Mouse (Mus musculus): Measurements from ENCODE around the gene Timp2. TPM values are rescaled to one million over a fixed set of nuclear protein-coding genes. Genes with fewer than 3 reads are reported as not detected.
A peak's percentile ranks its signal among the peaks of the same experiment; 100 is the strongest.
"Not testable (repeated sequence)": the region's sequence is repeated elsewhere in the genome, so short reads cannot be mapped to it uniquely, and the experiment has no call there.

Gene Timp2
- total RNA-seq (2021), result 100 to 1,000 TPM; 151 to 185 TPM
- long read RNA-seq, experiment 1, transcript Timp2-201 (5 exons, 3,709 nt), result major isoform, 192 of 222 reads
- long read RNA-seq, experiment 1, partial matches to known transcripts, result 3 of 222 reads
- long read RNA-seq, experiment 1, other reads (novel, unspliced or antisense), result 27 of 222 reads
- long read RNA-seq, experiment 2, transcript Timp2-201 (5 exons, 3,709 nt), result major isoform, 155 of 173 reads
- long read RNA-seq, experiment 2, partial matches to known transcripts, result 4 of 173 reads
- long read RNA-seq, experiment 2, other reads (novel, unspliced or antisense), result 14 of 173 reads

DNA sequence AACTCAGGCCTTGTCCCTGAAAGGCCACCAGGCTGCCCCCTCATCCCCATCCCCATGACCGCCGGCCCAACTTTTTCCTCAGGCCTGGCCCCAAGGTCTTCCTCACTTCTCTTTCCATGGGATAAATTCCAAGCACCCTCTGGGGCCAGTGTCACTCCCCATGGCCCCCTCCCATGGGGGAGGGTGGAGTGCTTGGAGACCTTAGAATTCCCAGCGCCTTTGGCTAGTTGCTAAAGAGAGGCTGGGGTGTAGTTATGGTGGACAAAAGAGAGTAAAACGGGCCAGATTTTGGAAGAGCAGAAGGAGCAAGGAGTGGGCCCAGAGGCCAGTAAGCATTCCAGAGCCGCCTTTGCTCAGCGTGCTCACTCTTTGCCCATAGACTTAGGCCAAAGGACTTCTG lies at the start of gene Timp2:
Timp2 (minus strand) TSS at position 101 of the 400 bp plus-strand sequence.
- no peak for DNase-seq

DNA sequence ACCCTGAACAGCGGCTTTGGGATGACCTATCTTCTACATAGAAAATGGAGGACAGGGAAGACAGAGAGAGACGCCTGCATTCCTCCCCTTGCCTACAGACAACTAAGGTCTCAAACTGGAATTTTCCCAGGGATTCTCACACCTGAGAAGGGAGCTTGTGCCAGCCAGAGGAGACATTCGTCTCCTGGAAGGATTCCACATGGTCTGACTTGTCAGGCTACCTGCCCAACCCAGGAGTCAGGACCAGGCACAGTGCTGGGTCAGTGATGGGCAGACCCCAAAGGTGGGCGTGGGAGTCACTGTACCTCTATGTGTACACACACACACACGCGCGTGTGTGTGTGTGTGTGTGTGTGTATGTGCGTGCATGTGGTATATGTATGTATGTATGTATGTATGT lies 49.8 kb upstream of the Timp2 start:
- no peak for DNase-seq

DNA sequence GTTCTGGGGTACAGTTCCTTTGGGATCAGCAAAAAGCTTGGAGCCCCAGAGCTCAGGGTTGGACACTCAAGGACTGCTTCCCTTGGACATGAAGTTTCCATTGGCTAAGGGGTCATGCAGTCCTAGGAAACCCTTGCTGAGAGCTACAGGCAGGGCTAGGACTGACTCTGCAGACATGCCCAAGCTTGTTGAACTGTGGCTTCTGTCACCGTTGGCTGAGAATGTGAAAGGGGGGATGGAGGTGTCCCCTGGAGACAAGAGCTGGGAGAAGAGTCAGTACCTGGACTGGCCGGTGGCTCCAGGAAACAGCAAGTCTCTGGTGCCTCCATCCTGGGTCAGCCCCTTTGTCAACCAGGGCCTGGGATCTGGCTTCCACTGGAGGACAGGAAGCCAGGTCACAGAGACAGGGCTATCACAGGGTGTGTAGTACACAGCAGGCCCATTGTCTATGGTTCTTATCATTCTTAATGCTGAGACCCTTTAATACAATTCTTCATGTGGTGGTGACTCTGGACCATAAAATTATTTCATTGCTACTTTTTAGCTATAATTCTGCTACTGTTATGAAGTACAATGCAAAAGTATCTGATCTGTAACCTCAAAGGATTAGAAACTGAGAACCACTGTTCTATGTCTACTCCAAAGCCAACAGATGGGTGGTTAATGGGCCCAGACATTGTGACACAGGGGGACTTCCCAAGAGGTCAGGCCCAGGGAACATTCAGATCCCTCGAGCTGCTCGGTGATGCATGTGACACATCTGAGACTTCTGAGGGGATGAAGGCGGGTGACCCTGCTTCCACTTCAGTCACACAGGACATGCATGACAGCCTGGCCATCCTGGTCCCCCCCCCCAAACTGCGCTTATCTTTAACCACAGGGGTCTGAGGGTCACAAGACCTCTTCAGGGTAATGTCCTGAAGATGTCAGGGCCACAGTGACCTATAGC lies 48.7 kb upstream of the Timp2 start:
- no peak for DNase-seq

DNA sequence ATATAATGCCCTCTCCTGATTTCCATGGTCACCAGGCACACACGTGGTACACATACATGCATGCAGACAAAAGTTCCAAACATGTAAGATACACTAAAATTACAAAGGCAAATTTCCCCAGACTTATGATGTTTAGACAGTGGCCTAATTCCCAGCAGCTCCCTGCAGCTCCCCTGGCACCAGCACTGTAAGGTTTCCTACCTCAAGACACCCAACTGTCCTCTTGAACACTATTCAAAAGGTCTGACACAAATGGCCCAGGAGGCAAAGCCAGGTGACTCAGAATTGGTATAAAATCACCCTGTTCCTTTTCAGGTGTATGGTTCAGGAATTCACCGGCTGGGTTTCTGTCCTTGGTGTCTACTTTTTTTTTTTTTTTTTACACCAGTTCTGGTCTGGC lies 47.6 kb upstream of the Timp2 start:
- no peak for DNase-seq

DNA sequence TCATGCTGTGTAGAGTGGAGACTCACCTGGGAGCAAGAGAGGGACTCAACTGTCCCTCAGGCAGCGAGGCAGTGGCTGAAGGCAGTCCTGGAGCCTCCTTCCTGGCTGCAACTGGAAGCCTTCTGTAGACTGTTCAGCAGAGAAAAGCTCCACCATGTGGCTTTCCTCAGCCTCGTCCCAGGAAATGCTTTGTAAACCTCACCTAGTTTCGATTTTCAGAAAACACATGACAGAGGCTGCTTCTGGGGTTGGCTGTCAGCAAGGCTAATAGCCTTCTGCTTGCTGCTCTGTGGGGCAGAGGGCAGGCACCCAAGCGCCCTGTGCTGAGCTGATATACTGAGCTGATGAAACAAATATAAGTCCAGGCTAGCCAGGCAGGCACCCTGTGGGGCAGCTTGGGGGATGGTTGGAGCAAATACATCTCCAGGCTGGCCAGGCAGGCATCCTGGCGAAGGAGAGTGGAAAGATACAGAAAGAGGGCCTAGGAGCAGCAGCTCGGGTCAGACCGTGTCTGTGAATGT lies 46.3 kb upstream of the Timp2 start, which contains the start of gene Lgals3bp:
Lgals3bp (minus strand) TSS at position 333 of the 521 bp plus-strand sequence.
- DNase-seq, result peak; percentile 36

DNA sequence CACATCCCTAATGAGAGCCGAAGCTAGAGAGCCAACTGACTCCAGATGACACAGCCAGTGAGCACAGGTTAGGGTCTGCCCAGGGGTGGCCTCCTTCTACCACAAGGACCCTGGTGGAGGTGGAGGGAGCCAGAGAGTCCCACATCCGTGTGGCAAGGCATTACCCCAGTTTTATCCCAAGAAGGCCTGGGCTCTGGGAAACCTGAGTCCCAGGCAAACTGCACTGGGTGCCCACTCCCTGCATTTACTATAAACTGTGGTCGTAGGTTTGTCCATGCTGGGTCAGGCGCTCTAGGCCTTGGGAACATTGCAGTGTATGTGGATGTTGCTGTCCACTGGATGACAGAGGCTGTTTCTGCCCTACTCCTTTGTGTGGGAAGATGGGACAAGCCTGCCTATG lies 45.7 kb upstream of the Timp2 start:
- DNase-seq, result no peak

DNA sequence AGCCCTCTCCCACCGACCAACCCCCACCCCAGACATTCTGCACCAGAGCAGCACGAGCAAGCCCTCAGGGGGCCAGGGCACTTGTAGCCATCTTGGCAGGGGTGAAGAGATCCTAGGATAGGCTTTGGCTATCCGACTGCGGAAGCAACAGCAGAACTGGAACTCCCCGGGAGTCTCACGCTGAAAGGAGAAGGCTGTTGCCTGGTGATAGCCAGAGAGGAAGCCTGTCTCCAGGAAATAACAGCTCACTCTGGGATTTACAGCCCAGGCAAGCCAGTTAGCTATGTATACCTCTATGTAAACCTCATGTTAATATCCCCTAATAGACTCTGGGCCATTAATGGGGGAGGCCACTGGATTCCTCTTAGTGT lies 45.0 kb upstream of the Timp2 start:
- DNase-seq, result peak; percentile 3

DNA sequence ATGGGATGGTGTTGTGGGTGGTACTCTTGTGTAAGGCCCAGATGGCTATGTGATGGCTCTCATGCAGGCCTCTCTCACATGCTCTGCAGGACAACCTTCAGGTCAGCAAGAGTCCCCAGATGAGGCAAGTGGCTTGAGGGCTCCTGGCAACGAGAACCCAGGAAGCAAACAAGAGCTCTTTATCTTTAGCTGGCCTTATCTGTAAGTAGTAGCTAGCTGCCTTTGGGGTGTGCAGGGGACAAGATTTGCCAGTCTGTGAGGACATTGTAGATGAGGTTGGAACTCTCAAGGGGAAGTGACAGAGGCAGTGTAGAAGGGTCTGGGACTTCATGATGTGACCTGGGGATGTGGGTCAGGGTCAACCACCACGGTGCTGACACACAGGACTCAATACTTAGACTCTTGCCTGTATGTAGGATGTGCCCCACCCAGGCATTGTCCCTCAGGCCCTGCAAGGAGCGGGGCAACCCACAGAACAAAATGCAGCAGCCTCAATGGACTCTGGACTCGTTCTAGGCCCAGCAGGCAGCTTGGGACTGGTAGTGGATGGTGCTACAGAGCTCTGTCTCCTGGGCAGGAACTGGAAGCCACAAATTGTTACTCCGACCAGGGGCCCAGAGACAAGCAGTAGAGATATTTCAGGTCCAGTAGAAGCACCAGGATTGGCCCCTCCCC lies 44.5 kb upstream of the Timp2 start:
- DNase-seq, result no peak

DNA sequence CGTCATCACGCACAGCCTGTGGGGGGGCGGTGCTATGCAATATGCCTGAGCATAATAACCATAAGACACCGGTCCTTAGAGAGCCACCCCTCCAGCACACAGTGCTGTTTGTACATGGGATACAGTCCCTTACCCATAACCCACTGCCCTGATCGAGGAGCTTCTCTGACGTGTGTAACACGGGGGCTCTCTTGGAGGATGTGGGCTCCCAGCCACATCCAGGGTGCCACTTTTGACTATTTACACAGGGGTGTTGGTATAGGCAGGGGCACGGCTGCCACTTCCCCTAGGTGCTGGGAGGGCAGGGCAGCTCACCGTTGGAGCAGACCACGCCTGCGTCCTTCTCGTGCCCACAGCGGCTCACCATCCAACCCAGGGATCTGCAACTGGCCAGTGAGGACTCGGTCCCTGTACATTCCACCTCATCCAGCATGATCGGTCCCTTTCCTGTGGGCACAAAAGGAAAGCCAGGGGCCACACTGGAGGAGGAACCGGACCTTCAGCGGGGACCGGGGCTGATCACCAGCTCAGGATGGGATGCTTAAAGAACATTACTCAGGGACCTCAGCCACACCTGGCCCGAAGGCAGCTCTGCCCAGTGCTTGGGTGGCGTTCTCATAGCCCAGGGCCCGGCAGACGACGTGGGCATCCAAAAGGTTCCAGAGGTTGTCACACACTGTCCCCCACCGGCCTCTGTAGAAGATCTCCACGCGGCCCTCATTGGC lies 42.4 kb upstream of the Timp2 start:
- no peak for DNase-seq

DNA sequence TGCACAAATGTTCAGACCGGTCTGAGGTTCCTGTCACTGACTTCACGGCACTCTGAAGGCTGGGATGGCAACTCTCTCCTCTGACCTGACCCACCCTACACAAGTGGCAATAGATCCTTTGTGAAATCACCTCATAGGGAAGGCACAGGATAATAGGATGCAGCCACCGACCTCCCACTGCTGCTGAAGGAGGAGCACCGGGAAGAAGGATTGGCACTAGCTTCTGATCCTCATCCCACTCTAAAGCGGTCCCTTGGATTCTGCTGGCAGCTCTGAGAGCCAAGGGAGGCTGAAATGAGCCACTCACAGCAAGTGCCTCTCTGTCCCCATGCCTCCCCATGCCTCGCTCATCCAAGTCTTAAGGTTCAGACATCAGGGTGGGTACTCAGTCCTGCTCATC lies 39.0 kb upstream of the Timp2 start:
- DNase-seq, result no peak

DNA sequence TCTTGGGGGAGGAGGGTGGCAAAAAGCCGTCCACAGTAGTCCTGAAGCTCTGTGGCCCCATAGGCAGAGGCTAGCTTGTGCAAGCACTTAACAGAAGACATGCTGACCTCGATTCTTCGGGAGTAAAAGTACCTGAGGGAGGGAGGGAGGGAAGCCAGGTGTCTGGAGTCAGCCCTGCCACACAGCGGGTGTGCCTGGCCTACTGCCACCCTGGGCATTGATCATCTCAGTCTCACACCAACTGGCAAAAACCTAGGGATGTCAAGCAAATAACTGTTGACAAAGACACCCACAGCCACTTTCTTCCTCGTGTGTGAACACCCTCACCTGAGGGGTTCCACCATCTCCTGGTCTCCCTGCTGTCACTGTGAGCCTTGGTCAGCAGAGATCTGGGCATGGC lies 38.5 kb upstream of the Timp2 start:
- DNase-seq, result no peak

DNA sequence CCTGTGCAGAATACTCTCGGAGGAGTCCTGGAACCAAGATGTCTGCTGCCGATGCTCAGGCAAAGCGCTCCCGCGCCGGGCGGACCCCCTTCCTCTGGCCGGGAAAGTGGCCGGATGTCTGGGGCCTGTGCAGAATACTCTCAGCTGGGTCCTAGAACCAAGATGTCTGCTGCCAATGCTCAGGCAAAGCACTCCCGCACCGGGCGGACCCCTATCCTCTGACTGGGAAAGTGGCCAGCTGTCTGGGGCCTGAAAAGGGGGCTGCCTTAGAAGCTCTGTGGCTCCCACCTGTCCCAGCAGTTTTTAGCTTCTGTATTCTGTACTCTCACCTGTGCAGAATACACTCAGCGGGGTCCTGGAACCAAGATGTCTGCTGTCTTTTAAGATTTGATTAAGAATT lies 32.3 kb upstream of the Timp2 start:
- DNase-seq, result peak; percentile 2

DNA sequence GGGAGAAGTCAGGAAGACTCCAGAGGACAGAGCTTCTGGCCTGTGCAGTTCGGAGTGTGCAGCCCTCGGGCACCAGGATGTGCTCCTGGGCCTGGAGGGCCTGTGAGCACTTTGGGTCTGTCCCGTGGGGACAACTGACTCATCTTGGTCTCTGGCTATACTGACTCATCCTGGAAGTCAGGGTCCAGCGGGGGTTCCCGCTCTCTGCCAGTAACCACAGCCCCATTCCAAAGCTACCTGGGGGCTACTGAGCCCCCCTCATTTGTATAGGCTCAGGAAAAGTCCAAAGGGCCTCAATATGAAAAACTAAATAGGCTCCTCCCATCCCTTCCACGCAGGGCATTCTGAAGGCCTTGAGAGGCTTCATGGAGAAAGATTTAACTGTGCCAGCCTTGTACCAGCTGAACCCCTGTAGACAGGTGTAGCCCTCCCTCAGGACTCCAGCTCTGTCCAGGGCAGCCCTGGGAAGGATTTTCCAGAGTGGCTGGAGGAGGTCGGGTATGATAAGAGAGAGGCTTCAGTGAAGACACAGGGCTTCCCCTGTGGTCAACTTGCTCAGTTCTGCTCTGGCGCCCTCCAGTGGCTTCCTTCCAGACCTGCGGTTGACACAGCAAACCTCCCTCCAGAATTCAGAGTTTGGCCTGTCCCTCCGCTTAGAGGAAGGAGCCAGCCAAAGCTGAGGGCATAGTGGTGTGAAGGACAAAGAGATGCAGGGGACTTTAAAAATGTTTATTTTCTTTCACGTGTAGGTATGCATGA lies 23.9 kb upstream of the Timp2 start:
- DNase-seq, result peak; percentile 92

DNA sequence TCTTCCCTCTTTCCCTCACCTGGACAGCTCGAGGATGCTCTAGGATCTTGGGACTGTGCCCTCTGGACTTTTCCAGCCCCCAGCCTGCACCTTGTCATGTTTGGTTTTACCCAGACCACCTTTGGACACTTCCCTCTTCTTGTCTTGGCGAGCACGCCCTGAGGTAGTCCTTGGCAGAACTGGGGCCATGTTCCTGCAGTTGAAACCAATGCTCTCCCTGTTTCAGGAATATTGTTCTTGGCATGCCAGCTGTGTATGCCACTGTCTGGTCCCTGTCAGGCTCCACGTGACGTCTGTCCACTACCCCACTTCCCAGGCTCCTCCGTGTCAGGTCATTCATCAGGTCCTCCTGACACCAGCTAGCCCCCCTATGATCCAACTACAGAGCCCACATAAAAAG lies 23.1 kb upstream of the Timp2 start:
- peak; percentile 3 for DNase-seq

DNA sequence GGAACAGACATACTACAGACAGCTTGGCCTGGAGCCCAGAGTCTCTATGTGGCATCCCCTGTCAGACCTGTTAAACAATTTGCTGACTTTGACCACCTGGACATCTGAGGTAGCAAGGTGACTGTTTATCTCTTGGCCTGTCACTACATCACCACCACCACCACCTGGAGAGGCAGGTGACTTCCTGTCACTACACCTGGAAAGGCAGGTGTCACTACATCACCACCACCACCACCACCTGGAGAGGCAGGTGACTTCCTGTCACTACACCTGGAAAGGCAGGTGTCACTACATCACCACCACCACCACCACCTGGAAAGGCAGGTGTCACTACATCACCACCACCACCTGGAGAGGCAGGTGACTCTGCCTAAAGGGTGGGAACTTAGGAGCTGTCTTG lies 20.8 kb upstream of the Timp2 start:
- not testable (repeated sequence) for DNase-seq

DNA sequence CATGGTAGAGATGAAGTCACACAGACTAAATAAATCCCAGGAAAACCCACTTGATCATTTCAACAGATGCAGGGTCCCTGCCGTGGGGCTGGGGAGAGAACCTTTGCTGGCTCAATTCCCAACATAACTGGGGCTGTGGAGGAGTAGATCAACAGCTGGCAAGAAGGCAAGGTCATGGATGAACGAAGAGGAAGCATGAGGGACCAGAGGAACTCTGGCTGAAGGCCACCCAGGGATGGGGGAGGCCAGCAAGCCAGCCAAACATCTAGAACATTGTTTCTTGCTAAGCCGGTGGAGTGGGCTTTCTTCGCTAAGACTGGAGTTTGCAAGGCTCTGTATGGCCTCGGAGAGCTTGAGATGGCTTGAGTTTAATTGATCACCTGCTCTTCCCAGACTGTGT lies 20.3 kb upstream of the Timp2 start:
- peak; percentile 17 for DNase-seq

DNA sequence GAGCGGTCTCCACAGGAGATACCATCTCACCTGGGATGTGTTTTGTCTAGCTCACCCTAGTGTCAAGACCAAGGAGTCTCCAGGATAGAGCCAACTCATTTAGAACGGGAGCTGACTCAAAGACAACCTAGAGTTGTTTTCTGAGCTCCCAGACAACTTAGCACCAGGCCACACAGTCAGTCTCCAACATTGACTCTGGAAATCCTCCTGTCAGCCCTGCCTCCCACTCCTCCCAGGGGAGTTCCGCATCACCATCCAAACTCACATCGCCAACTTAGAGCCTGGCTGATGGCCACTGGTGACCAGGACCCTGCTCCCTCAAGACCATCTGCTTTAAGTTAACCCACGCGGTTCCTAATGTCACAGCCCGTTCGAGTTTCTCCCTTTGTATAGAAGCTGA lies 19.9 kb upstream of the Timp2 start:
- DNase-seq, result peak; percentile 2

DNA sequence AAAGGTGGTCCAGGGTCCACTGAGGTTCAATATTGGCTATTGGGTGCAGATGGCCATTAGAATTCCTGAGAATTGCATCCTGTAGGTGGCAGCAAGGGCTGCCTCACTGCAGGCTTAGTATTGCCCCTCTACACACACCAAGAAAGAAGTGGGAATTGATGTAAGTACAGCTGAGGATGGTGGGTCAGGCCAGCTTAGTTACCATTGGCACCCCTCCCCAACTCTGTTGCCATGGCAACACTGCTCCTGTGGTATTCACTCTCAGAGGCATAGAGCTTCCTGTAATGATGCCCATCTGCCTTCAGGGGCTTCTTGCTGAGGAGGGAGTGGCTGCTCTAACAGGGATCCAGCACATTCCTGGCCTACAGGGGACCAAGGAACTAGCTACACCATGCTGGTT lies 19.5 kb upstream of the Timp2 start:
- peak; percentile 2 for DNase-seq

DNA sequence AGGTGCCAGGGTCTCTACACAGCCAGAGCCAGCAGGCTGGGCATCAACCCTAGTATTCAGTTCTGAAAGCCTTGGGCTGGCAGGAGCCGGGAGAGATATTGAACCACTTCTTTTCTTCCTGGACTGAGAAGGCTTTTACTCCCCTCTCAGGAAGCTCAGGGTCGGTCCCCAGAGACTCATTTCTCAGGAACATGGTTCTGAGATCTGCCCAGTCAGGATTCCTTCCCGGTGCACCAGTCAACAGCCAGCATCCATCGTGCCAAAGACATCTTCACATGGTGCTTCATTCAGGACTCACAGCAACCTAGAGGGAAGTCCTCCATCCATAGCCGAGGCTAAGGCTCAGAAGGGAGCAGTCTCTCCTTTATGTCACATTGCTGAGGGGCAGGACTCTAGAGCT lies 19.0 kb upstream of the Timp2 start:
- DNase-seq, result peak; percentile 4

DNA sequence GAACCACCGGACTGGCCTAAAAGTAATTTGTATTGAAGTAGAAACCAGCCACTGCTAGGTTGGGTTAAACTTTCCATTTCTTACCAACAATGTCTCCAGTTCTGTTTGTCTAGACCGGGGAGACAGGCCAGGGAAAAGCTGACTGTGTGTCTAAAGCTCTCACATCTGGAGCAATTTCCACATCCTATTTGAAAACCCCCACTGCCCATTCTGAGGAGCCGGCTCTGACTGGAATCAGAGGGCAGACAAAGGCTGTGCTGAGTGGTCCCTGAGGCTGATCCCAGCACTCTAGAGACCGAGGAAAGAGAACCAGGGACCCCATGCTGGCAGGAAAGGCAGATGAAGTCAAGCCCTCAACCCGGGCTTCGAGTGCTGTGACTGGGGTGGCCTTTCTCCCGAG lies 17.1 kb upstream of the Timp2 start:
- peak; percentile 5 for DNase-seq

DNA sequence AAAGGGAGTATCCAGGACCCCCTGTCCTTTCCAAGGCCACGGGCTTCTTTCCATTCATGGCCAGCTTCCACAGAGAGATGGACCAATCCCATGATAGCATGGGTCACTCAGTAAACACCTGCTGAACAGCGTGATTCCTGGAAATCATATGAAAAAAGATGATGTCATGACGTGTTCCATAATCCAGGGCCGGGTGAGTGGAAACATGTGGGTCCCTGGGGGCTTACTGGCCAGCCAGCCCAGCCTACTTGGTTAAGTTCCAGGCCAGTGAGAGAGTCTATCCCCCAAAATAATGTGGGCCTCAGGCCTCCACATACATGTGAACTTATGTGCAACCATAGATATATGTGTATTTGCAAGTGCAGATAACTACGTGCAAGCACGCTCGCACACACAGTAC lies 16.3 kb upstream of the Timp2 start:
- peak; percentile 5 for DNase-seq

Data from gastrocnemius, postnatal 10 days (tissue).